Mouse (Mus musculus): ENCODE measurements around the gene Adgrg3. TPM values are rescaled to one million over a fixed set of nuclear protein-coding genes. Genes with fewer than 3 reads are reported as not detected.
A peak's percentile ranks its signal among the peaks of the same experiment; 100 is the strongest.

Gene Adgrg3
- polyA plus RNA-seq, 1 experiment from 2014 or later: 3.8 TPM

- 66% methylated on average over 11 of the region's 11 CpGs for WGBS
- H3K4me3 ChIP-seq (ENCODE audit: low read length): no peak overlapping the region
These were observed 26.7 kb upstream of the Adgrg3 start for GRCm38 (mm10) chr8:94990598-94991453.

GRCm38 (mm10) chr8:94991454-94991994 lies 26.0 kb upstream of the Adgrg3 start:
- Histone ChIP-seq H3K4me2 (replicated peaks; ENCODE audit: low read depth, low read length) (no peak overlapping the region), H3K9me3 (ENCODE audit: control insufficient read depth, low read length) (no peaks in the 10 kb centered on the region), H3K27ac (ENCODE audit: low read depth, low read length) (no peak overlapping the region), H3K4me3 (ENCODE audit: low read length) (no peak overlapping the region), H3K9ac (ENCODE audit: low read depth, low read length) (no peak overlapping the region), H3K4me1 (ENCODE audit: control insufficient read depth, insufficient read depth, low read length) (peaks cover 21% of the 10 kb centered on the region), H3K27me3 (ENCODE audit: control insufficient read depth, insufficient read depth, low read length) (no peaks in the 10 kb centered on the region), H3K36me3 (ENCODE audit: control insufficient read depth, insufficient read depth, low read length) (no peaks in the 10 kb centered on the region)
- no peak for ATAC-seq (ENCODE audit: low FRiP score, low TSS enrichment)
- 84% methylated on average over 9 of the region's 9 CpGs for WGBS

More at GRCm38 (mm10) chr8:94990598-94991453, 26.7 kb upstream of the Adgrg3 start:
- H3K27me3 ChIP-seq (ENCODE audit: control insufficient read depth, insufficient read depth, low read length): no peaks in the 10 kb centered on the region
- no peaks in the 10 kb centered on the region for H3K9me3 ChIP-seq (ENCODE audit: control insufficient read depth, low read length)
- H3K9ac ChIP-seq (ENCODE audit: low read depth, low read length): no peak overlapping the region
- no peak for ATAC-seq (ENCODE audit: low FRiP score, low TSS enrichment)
- no peak overlapping the region for H3K27ac ChIP-seq (ENCODE audit: low read depth, low read length)
- peaks cover 20% of the 10 kb centered on the region for H3K4me1 ChIP-seq (ENCODE audit: control insufficient read depth, insufficient read depth, low read length)
- H3K4me2 ChIP-seq (replicated peaks; ENCODE audit: low read depth, low read length): no peak overlapping the region
- no peaks in the 10 kb centered on the region for H3K36me3 ChIP-seq (ENCODE audit: control insufficient read depth, insufficient read depth, low read length)

DNA sequence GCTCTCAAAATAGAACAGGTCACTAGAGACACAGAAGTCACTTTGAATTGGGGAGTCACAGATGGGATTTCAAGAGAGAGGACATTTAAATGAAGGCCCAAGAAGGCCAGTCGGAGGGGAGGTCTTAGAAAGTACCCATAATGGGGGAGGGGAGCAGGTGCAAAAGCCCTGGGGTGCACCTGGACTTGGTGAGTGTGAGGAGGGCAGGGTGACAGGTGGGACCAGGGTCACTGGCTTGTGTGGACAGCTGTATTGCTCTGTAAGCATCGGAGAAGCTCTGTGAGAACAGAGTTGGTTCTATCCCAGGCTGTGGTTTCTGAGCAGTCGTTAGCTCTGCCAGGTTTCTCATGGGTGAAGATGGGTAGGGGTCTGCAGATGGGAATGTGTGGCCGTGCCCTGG lies 25.5 kb upstream of the Adgrg3 start:
- ATAC-seq (ENCODE audit: low FRiP score, low TSS enrichment): no peak

GRCm38 (mm10) chr8:94992534-94992933 lies 25.0 kb upstream of the Adgrg3 start:
- no peaks in the 10 kb centered on the region for H3K27me3 ChIP-seq (ENCODE audit: control insufficient read depth, insufficient read depth, low read length)
- no peak overlapping the region for H3K4me2 ChIP-seq (replicated peaks; ENCODE audit: low read depth, low read length)
- H3K27ac ChIP-seq (ENCODE audit: low read depth, low read length): peak overlapping the region; percentile 33; the same call in 1 of the 2 replicates
- H3K4me3 ChIP-seq (ENCODE audit: low read length): no peak overlapping the region
- no peaks in the 10 kb centered on the region for H3K36me3 ChIP-seq (ENCODE audit: control insufficient read depth, insufficient read depth, low read length)
- no peak overlapping the region for H3K9ac ChIP-seq (ENCODE audit: low read depth, low read length)
- WGBS: 65% methylated on average over 5 of the region's 5 CpGs
- no peak for ATAC-seq (ENCODE audit: low FRiP score, low TSS enrichment)
- no peaks in the 10 kb centered on the region for H3K9me3 ChIP-seq (ENCODE audit: control insufficient read depth, low read length)
- H3K4me1 ChIP-seq (ENCODE audit: control insufficient read depth, insufficient read depth, low read length): peaks cover 25% of the 10 kb centered on the region

More for the DNA sequence above, 25.5 kb upstream of the Adgrg3 start:
- Histone ChIP-seq H3K36me3 (ENCODE audit: control insufficient read depth, insufficient read depth, low read length) (no peaks in the 10 kb centered on the region), H3K4me1 (ENCODE audit: control insufficient read depth, insufficient read depth, low read length) (peaks cover 25% of the 10 kb centered on the region), H3K27me3 (ENCODE audit: control insufficient read depth, insufficient read depth, low read length) (no peaks in the 10 kb centered on the region), H3K27ac (ENCODE audit: low read depth, low read length) (peak overlapping the region; percentile 14; the same call in 1 of the 2 replicates), H3K4me3 (ENCODE audit: low read length) (no peak overlapping the region), H3K9me3 (ENCODE audit: control insufficient read depth, low read length) (no peaks in the 10 kb centered on the region), H3K9ac (ENCODE audit: low read depth, low read length) (no peak overlapping the region), H3K4me2 (replicated peaks; ENCODE audit: low read depth, low read length) (no peak overlapping the region)
- 86% methylated on average over 4 of the region's 4 CpGs for WGBS

GRCm38 (mm10) chr8:94992996-94993724 lies 24.3 kb upstream of the Adgrg3 start:
- Histone ChIP-seq H3K9ac (ENCODE audit: low read depth, low read length) (no peak overlapping the region), H3K27me3 (ENCODE audit: control insufficient read depth, insufficient read depth, low read length) (no peaks in the 10 kb centered on the region), H3K9me3 (ENCODE audit: control insufficient read depth, low read length) (no peaks in the 10 kb centered on the region), H3K4me2 (replicated peaks; ENCODE audit: low read depth, low read length) (no peak overlapping the region), H3K36me3 (ENCODE audit: control insufficient read depth, insufficient read depth, low read length) (no peaks in the 10 kb centered on the region), H3K4me3 (ENCODE audit: low read length) (no peak overlapping the region), H3K4me1 (ENCODE audit: control insufficient read depth, insufficient read depth, low read length) (peaks cover 25% of the 10 kb centered on the region), H3K27ac (ENCODE audit: low read depth, low read length) (0 out of 2 replicates have a peak overlapping the region, but pooled peaks have one; percentile 33)
- ATAC-seq (ENCODE audit: low FRiP score, low TSS enrichment): no peak
- 76% methylated on average over 9 of the region's 9 CpGs for WGBS

DNA sequence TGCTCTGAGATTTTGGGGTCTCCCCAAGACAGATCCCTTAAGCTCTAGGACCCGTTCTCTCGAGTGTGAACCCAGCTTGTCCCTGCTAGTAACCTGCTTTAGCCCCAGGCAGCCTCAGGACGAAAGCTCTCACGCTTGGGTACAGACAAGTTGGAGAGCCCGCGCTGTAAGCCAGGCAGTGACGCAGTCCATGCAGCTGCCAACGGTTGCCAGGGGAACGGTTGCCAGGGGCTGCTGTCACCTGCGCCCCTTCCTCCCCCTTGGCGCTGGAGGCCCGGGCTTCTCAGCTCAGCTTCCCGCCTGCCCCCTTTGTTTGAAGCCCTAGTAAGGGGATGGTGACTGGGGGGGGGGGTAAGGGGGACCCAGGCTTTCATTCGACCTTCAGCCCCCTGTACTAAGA lies 23.5 kb upstream of the Adgrg3 start:
- Histone ChIP-seq H3K27me3 (ENCODE audit: control insufficient read depth, insufficient read depth, low read length) (no peaks in the 10 kb centered on the region), H3K4me2 (replicated peaks; ENCODE audit: low read depth, low read length) (no peak overlapping the region), H3K36me3 (ENCODE audit: control insufficient read depth, insufficient read depth, low read length) (no peaks in the 10 kb centered on the region), H3K4me3 (ENCODE audit: low read length) (no peak overlapping the region), H3K4me1 (ENCODE audit: control insufficient read depth, insufficient read depth, low read length) (peaks cover 25% of the 10 kb centered on the region), H3K27ac (ENCODE audit: low read depth, low read length) (no peak overlapping the region), H3K9me3 (ENCODE audit: control insufficient read depth, low read length) (no peaks in the 10 kb centered on the region), H3K9ac (ENCODE audit: low read depth, low read length) (no peak overlapping the region)
- ATAC-seq (ENCODE audit: low FRiP score, low TSS enrichment): peak; percentile 75
- WGBS: 2% methylated on average over 14 of the region's 14 CpGs

DNA sequence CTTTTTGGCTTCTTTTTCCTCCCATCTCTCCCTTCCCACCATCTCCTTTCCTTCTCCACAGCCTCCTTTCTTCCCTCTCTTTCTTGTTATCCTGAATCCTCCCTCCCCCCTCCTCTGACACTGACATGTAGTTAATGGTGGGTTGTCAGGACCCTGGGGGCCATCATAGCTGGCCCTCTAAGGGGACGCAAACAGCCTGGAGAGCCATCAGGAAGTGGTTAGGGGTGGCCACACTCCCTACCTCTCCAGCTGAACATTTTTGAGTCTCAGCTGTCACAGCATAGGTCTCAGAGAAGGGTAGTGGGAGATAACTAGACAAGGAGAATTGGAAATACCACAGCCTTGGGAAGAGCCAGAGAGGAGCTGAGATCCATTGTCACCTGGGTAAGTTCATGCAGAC lies 23.0 kb upstream of the Adgrg3 start:
- Histone ChIP-seq H3K4me1 (ENCODE audit: control insufficient read depth, insufficient read depth, low read length) (peaks cover 27% of the 10 kb centered on the region), H3K9ac (ENCODE audit: low read depth, low read length) (no peak overlapping the region)

GRCm38 (mm10) chr8:94995336-94995893 lies 22.1 kb upstream of the Adgrg3 start:
- Histone ChIP-seq H3K9ac (ENCODE audit: low read depth, low read length) (no peak overlapping the region), H3K27me3 (ENCODE audit: control insufficient read depth, insufficient read depth, low read length) (no peaks in the 10 kb centered on the region), H3K27ac (ENCODE audit: low read depth, low read length) (no peak overlapping the region), H3K4me3 (ENCODE audit: low read length) (no peak overlapping the region), H3K36me3 (ENCODE audit: control insufficient read depth, insufficient read depth, low read length) (no peaks in the 10 kb centered on the region), H3K9me3 (ENCODE audit: control insufficient read depth, low read length) (no peaks in the 10 kb centered on the region), H3K4me2 (replicated peaks; ENCODE audit: low read depth, low read length) (no peak overlapping the region), H3K4me1 (ENCODE audit: control insufficient read depth, insufficient read depth, low read length) (peaks cover 33% of the 10 kb centered on the region)
- 84% methylated on average over 5 of the region's 5 CpGs for WGBS
- ATAC-seq (ENCODE audit: low FRiP score, low TSS enrichment): no peak

More for the DNA sequence above, 23.0 kb upstream of the Adgrg3 start:
- Histone ChIP-seq H3K27me3 (ENCODE audit: control insufficient read depth, insufficient read depth, low read length) (no peaks in the 10 kb centered on the region), H3K9me3 (ENCODE audit: control insufficient read depth, low read length) (no peaks in the 10 kb centered on the region), H3K27ac (ENCODE audit: low read depth, low read length) (no peak overlapping the region), H3K36me3 (ENCODE audit: control insufficient read depth, insufficient read depth, low read length) (no peaks in the 10 kb centered on the region), H3K4me3 (ENCODE audit: low read length) (no peak overlapping the region), H3K4me2 (replicated peaks; ENCODE audit: low read depth, low read length) (no peak overlapping the region)
- 41% methylated on average over 1 of the region's 1 CpGs for WGBS
- ATAC-seq (ENCODE audit: low FRiP score, low TSS enrichment): no peak
